Mouse (Mus musculus) heart, embryonic 12.5 days (tissue): ENCODE data around the gene Vmn1r70. TPM values are rescaled to one million over a fixed set of nuclear protein-coding genes. Genes with fewer than 3 reads are reported as not detected.

Source experiments
- ATAC-seq: fragments of 200-750 bp; cut with Nextera tagmentation; 2 replicates; pipeline ENCODE4 v1.8.0; 2017; ENCODE audit warnings: moderate TSS enrichment, moderate library complexity; ENCODE audit not compliant: insufficient number of reproducible peaks, low FRiP score
- H3K27ac ChIP-seq: fragments of 300-500 bp; sonication (generic); 2 replicates; pipeline ENCODE4 v1.5.1; 2016; ENCODE audit warnings: mild to moderate bottlenecking, moderate library complexity; ENCODE audit not compliant: poor library complexity, severe bottlenecking
- H3K27me3 ChIP-seq: fragments of 300-500 bp; sonication (generic); replicated peaks from 2 replicates; pipeline ENCODE4 v1.6.1; 2016; ENCODE audit warnings: mild to moderate bottlenecking, moderate library complexity
- H3K36me3 ChIP-seq: fragments of 300-500 bp; sonication (generic); 2 replicates; pipeline ENCODE4 v1.6.1; 2016; ENCODE audit warnings: mild to moderate bottlenecking, moderate library complexity
- H3K4me1 ChIP-seq: fragments of 300-500 bp; sonication (generic); replicated peaks from 2 replicates; pipeline ENCODE4 v1.6.1; 2016; ENCODE audit warnings: mild to moderate bottlenecking
- H3K4me2 ChIP-seq: fragments of 300-500 bp; sonication (generic); 2 replicates; pipeline ENCODE4 v1.6.1; 2016; ENCODE audit warnings: mild to moderate bottlenecking, moderate library complexity
- H3K4me3 ChIP-seq: fragments of 300-500 bp; sonication (generic); 2 replicates; pipeline ENCODE4 v1.5.1; 2016; ENCODE audit warnings: mild to moderate bottlenecking
- H3K9ac ChIP-seq: fragments of 300-500 bp; sonication (generic); 2 replicates; pipeline ENCODE4 v1.6.1; 2016; ENCODE audit warnings: mild to moderate bottlenecking, moderate library complexity
- H3K9me3 ChIP-seq: fragments of 300-500 bp; sonication (generic); replicated peaks from 2 replicates; pipeline ENCODE4 v1.6.1; 2016; ENCODE audit warnings: mild to moderate bottlenecking, moderate library complexity
- WGBS: fragments of 180-500 bp; shearing (Covaris S2); methylation state at CpG from one replicate; pipeline ENCODE4 v1.1.7; 2016; 5-methylcytosine and 5-hydroxymethylcytosine counted together
- polyA plus RNA-seq: library from polyadenylated mRNA; unstranded; fragments of >200 nt; fragmentation: Nextera tagmentation; extraction: Ambion mirVana; gene quantifications from 2 replicates; pipeline ENCODE4 v1.2.1, GENCODE M21; 2016

Vmn1r70 gene
- polyA plus RNA-seq = not detected in 2 replicates

DNA sequence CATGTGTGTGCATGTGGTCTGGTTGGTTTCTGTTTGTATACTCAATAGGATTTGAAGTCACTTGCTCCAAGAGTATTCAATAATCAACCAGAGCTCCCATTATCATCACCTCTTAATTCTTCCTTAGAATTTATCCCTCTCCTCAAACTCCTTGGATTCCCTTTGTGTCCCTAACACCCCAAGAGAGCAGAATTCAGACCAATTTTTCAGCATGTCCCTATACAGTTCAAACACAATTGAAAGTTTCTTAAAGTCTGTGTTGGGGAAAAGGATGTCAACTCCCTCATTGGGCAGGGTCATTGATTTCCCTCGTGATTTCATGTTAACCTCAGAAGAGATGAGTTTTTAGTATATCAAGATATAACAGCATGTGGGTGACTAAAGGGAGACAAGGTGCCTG, at the start of gene Vmn1r70:
TSS of gene Vmn1r70 (plus strand) at position 301 of the 400 bp plus-strand sequence.
- H3K9me3 ChIP-seq = peaks cover 25% of the 10 kb centered on the region
- no peaks in the 10 kb centered on the region for H3K27me3 ChIP-seq
- no peak within 1 kb of the TSS for H3K4me2 ChIP-seq
- ATAC-seq = no peak
- H3K4me3 ChIP-seq = no peak within 1 kb of the TSS
- no peaks in the 10 kb centered on the region for H3K36me3 ChIP-seq
- H3K9ac ChIP-seq = no peak within 1 kb of the TSS
- no peaks in the 10 kb centered on the region for H3K4me1 ChIP-seq
- WGBS = 36% methylated on average over 1 of the region's 1 CpGs
- H3K27ac ChIP-seq = no peak within 1 kb of the TSS

DNA sequence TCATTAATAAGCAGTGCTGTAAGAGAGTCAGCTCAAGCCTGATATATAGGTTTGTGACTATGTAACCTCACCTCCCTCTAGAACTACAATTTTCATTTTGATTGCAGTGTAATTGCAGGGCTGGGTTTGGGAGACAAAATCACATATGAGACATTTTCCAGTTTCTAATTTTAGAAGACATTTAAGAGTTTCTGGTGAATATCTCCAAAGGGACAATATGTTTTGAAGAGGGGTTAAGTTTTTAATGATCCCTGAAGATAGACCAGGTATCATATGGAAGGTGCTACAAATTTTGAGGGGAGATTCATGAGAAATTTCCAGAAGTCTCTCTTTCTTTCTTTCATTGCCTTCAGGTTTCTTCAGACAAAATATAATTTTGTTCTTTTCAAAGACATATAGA, 17.8 kb upstream of the Vmn1r70 start, which contains the start of gene Vmn1r69:
TSS of gene Vmn1r69 (minus strand) at position 101 of the 400 bp plus-strand sequence.
- Histone ChIP-seq H3K9ac (no peak within 1 kb of the TSS), H3K4me1 (no peaks in the 10 kb centered on the region), H3K4me2 (no peak within 1 kb of the TSS), H3K9me3 (peaks cover 17% of the 10 kb centered on the region), H3K27ac (no peak within 1 kb of the TSS), H3K36me3 (no peaks in the 10 kb centered on the region), H3K4me3 (no peak within 1 kb of the TSS), H3K27me3 (no peaks in the 10 kb centered on the region)
- no peak for ATAC-seq

Other genes with a start within 250 kb of the Vmn1r70 start
- gene Vmn1r67, start 188.2 kb upstream of the Vmn1r70 start, polyA plus RNA-seq = not detected in 2 replicates
- gene Zik1, start 136.1 kb upstream of the Vmn1r70 start, polyA plus RNA-seq = 8.0 and 9.3 TPM in 2 replicates
- gene Vmn1r68, start 73.0 kb upstream of the Vmn1r70 start, polyA plus RNA-seq = not detected in 2 replicates
- gene Vmn1r69, start 17.9 kb upstream of the Vmn1r70 start, polyA plus RNA-seq = not detected in 2 replicates
- not detected in 2 replicates for gene Nlrp4b, start 56.3 kb downstream of the Vmn1r70 start, polyA plus RNA-seq
- not detected in 2 replicates for gene Vmn1r71, start 122.8 kb downstream of the Vmn1r70 start, polyA plus RNA-seq